Mouse (Mus musculus) CH12.LX (cell line): ENCODE data around the gene Fpr1.

ENCODE experiments used
- POLR2A ChIP-seq: IDR thresholded peaks from 2 replicates; pipeline ENCODE4 v1.6.1; 2011; ENCODE audit warnings: low read depth, mild to moderate bottlenecking, improper control_type of control experiment, low read length
- ZMIZ1 ChIP-seq: IDR thresholded peaks from 2 replicates; pipeline ENCODE4 v1.6.1; 2012; ENCODE audit warnings: low read depth, mild to moderate bottlenecking, inconsistent platforms, low read length, improper control_type of control experiment

- TF ChIP-seq ZMIZ1 (no peak), POLR2A (no peak)
Observed at GRCm38 (mm10) chr17:17837426-17837825, 46.3 kb downstream of the Fpr1 start.
